Mouse (Mus musculus) lung, postnatal 10 days (tissue): ENCODE results near the gene Acvr1b.
A peak's percentile ranks its signal among the peaks of the same experiment; 100 is the strongest.

Experiments
- DNase-seq: peaks from one replicate; pipeline ENCODE4 v3.0.0; 2021

Acvr1b gene

GRCm38 (mm10) chr15:101231648-101232180 is 57.8 kb downstream of the Acvr1b start:
- no peak for DNase-seq

DNA sequence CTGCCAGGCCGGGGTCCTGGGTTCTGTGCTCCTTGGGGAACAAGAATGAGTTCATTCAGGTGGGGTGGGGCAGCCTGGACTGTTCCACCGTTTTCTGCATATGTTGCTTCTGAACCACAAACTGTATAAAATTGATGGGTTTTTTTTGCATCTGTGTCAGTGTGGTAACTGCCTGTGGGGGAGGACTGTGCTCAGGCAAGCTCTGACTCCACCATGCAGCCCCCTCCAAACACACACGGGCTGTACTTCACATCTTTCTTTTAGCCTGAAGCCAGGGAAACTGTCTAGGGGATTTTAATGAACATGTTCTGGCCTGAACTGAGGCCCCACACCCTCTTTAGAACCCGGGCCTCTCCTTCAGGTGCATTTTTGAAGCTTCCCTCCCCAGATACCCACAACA is 58.7 kb downstream of the Acvr1b start:
- DNase-seq = no peak

GRCm38 (mm10) chr15:101233183-101233582 is 59.3 kb downstream of the Acvr1b start:
- peak; percentile 59 for DNase-seq

DNA sequence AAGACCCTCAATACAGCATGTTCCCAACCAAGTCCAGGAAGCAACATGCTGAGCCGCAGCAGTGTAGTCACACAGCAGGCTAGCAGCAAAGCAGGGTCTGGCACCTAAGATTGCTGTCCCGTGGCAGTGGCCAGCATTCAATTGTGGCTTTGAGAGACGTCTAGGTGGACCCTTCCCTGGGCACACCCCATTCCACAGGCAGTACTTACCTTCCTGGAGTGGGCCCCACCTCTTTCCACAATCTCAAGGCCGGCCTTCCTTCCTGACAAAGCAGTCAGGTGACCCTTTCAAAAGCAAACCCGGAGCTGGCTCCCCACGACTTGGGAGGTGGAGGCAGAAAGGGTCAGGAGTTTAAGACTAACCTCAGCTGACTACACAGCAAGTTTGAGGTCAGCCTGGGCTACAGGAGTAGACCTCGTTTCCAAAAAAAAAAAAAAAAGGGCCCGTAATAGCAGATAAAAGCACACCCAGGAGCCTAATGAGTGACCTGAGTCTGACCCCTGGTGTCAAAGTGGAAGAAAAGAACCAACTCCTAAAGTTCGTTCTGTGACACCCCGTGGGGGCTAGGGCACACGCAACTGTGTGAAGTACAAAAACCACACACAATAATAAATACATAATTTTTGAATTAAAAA is 59.9 kb downstream of the Acvr1b start:
- peak; percentile 81 for DNase-seq

DNA sequence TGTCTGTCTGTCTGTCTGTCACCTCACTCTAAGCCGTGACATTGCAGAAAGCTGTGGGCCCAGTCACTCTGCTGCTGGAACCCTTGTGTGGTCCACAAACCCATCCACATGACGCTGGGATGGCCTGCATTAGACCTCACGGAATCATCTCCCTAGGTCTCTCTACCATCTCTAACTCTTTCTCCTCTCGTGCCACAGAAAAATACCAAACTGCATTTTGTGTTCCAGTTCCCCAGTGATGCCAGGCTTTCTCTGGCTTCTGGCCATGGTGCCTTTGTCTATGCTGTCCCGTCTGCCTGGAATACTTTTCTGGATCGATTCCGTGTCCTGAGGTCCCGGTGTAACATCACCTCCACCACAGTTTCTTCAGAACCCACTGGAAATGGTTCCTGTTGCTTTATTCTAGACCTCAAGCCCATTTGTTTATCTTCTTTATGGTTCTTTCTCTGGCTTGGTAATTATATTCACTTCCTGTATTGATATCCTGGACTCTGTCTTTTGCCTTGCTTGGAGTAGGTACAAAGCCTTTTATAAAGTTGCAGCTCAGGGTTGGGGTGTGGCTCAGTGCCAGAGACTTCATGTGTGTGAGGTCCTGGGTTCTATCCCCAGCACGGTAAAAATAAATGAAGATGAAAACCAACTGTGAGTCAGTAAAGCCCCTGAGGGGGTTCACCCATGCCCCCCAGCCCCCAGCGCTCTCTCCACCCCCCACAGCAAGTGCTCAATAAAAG is 60.9 kb downstream of the Acvr1b start:
- DNase-seq = no peak

DNA sequence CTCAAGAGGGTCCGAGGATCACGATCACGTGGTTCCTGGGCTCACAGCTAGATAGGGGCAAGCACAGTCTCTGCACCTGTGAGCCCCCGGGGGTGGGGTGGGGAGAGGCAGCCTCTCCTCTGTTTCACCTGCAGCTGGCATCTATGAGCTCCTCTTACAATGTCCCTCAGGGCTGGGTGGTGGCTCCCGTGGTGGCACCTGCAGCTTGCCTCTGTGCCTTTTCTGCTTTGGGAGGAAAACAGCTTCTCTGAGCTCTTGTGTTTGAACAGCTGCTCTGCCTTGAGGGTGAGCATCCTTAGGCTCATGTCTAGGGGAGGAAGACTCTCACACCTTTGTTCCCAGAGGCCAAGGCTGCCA is 61.5 kb downstream of the Acvr1b start:
- DNase-seq = no peak

- no peak for DNase-seq
Observed at GRCm38 (mm10) chr15:101235728-101236327, 62.0 kb downstream of the Acvr1b start.

GRCm38 (mm10) chr15:101236878-101237277 is 63.0 kb downstream of the Acvr1b start:
- DNase-seq = peak; percentile 86

GRCm38 (mm10) chr15:101238885-101239511 is 65.1 kb downstream of the Acvr1b start:
- peak; percentile 76 for DNase-seq

DNA sequence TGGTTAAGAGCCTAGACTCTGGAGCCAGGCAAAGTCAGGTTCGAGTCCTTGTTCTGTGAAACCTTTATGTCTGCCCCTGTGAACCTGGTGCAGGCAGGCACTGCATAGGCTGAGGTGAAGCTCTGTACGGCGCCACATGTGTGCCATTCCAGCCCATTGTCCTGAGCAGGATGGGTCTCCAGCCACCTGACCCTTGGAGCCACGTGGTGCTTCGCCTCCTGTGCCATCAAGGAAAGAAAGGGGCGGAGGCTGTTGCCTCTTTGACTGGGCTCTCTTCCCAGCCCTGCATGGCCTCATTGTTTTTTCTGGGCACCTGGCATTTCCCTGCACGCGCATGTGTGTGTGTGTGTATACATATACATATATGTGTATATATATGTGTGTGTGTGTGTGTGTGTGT is 66.0 kb downstream of the Acvr1b start:
- no peak for DNase-seq

- DNase-seq = peak; percentile 91
Observed at GRCm38 (mm10) chr15:101240799-101241204, 66.9 kb downstream of the Acvr1b start.

DNA sequence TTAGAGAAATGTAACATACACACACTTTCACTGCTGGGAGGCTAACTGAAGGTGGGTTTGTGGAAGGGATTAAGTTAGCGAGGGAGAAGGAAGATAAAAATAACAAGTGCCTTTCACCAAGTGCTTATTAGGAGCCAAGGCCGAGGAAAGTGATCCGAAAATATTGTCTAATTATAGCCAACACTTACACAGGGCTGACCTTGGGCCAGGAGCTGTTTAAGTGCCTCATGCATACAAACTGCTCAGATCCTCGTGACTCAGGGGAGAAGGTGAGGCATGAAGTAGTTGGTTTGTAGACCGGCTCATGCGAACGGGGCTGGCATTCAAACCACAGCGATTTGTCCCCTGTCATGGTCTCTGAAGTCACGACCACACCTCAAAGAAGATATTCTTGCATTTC is 67.4 kb downstream of the Acvr1b start:
- DNase-seq = no peak

- DNase-seq = no peak
Observed at GRCm38 (mm10) chr15:101241853-101242252, 68.0 kb downstream of the Acvr1b start.

GRCm38 (mm10) chr15:101242645-101243044 is 68.8 kb downstream of the Acvr1b start:
- peak; percentile 73 for DNase-seq

GRCm38 (mm10) chr15:101244012-101244411 is 70.1 kb downstream of the Acvr1b start:
- DNase-seq = no peak

DNA sequence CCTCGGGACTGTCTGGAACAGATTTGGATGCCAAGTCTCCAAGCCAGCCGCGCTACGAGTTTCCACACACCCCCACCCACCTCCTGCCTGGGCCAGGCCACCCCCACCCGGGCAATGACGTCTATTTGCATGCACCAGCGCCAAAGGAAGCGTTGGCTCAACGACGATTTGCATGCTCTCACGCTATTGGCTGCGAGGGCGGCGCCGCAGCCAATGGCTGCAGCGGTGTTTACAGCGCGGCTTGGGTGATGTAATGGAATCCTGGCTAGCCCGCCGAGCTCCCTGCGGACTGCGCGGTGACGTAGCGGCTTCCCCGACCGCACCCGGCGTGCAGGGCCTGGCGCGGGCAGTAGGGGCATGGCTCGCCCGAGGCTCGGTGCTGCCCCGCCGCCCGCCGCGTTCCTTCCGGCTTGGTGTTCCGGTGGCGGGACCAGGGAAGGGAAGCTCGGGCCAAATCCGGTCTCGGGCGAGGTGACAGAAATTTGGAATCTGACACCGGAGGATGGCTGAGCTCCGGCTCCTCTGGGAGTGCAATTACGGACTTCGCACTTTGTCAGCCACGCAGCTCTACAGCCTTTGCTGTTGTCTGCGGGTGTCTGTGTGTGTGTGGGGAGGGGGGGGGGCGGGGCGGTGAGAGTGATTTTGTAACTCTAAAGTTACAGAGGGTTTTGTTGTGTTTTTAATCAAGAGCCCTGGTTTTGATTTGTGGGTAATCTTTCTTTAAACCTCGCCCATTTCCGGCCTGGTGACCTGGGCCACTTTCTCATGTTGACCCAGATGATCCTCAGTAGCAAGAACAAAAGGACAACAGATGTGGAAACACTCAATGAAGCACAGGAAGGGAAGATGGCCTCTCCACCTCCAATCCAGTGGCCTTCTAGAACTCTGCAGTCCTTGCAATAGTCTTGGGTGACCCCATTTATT is 72.6 kb downstream of the Acvr1b start:
- peak; percentile 98 for DNase-seq

DNA sequence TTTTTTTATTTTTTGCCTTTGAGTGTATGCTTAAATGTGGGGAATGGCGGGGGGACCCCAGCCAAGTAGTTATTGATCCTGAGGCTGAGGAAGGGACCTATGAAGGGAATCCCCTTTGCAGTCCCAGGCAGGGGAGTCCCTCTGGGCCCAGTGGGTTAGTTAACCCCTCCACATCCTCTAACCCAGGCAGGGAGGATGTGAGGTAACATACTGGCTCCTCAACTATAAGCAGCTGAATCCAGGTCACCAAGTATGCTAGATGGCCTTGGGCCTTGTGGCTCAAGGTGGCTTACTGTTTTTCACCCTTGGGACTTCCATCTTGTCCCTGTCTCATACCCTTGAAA is 73.3 kb downstream of the Acvr1b start:
- no peak for DNase-seq

- DNase-seq = peak; percentile 49
Observed at GRCm38 (mm10) chr15:101248029-101248710, 74.3 kb downstream of the Acvr1b start.

DNA sequence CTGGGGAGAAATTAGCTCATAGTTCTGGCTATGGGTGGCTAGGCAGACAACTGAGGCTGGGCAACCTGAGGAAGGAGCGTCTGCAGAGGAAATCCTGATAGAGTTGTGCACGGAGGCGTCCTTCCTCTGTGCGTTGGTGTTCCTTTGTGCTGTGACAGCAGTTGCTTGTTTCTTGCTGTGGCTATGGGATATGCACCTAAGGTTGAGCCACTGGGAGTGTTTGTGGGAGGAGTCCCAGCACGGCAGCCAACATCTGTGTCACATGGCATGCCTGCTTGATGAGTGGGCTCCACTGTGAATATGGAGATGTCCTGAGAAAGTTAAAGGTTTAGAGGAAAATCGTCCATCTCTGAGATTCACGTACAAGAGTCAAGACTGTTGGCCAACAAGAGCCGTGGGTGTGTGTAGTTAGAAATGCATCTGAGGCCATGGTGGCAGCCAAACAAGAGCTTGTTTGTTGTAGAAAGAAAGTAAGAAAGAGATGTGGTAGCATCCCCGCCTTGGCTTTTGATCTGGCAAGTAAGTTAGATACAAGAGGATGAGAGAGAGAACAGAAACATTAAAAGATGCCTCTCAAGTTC is 76.4 kb downstream of the Acvr1b start:
- DNase-seq = no peak

DNA sequence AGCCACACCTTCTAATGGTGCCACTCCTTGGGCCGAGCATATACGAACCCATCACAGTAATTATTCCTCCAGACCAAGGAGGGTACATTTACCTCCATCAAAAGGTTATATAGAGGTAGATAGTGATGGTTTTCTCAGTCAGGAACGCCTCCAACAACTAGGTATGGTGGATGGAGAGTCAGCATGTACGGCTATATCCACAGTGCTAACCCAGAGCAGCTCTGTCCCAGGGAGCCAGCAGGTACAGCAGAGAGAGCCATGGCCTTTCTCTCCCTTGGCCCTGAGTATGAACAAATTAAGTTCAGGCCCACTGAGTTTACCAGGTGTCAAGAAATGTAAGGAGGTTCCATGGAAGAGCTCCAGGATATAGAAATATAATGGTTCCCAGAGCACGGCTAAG is 78.1 kb downstream of the Acvr1b start:
- no peak for DNase-seq

DNA sequence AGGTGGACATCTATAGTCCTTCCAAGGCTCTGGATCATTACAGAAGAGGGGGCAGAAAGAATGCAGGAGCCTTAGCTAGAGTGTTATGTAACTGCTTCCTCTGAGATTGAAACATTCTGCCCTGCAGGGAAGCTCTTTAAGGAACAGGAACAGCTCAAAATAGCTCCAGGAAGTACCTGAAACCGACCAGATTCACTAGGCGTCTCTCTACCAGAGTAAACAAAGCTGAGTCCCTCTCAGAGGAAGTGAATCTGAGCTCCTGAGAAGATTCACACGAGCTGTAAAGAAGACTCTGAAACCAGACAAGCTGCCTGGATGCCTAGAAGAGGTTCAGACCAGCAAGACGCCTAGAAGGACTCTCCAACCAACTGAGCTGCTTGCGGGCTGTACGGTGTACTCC is 78.7 kb downstream of the Acvr1b start:
- DNase-seq = no peak

DNA sequence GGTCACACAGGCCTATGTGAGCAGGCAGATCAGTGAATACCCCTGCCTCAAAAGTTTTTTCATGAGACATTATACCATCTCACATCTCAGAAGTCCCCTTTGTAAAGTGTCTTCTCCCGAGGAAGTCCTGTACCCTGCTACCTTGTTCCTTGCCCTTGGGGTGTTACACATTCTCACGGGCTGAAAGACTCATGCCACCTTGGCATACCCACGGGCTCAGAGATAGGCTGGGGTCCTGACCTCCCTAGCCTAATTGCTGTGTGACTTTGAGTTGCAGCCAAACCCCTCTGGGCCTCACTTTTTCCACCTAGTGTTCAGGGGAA is 79.7 kb downstream of the Acvr1b start:
- no peak for DNase-seq
